Mouse (Mus musculus): ENCODE measurements around the gene Gsk3a. TPM values are rescaled to one million over a fixed set of nuclear protein-coding genes. Genes with fewer than 3 reads are reported as not detected.

The Gsk3a gene
- polyA plus RNA-seq, 1 experiment from 2014 or later: 23.4 TPM

DNA sequence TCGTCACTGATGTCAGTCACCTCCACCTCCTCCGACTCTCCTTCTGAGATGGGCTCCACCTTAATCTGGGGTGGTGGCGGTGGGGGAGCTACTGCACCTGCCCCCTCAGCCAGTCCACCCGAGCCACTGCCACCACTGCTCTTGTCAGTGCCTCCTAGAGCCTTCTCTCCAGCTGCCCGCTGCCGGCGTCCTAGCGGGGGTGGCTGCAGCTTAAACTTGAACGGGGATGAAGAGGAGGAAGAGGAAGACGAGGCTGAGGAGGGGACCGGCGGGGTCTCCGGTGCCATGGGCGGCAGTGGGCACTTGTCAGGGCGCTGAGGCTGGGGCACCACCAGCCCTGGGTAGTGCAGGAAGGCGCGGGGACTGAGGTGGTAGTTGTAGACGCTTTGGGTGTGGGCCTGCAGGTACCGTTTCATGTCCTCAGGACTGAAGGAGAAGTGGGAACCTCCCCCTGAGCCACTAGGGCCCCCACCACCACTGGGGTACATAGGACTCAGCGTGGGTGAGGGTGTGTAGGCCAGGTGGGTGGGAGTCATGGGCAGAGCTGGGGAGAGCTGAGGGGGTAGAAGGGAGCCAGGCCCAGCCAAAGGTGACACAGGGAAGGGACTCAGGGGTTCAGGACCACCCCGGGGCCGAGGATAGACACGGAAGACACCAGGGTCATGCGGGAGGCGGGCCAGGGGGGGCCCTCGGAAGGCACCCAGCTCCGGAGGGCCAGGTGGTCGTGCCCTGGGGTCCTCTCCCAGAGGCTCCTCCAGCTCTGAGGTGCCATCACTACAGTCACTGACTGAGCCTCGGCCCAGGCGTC is 7.1 kb upstream of the Gsk3a start:
- Histone ChIP-seq H3K36me3 (replicated peaks; ENCODE audit: control insufficient read depth, insufficient read depth) (no peaks in the 10 kb centered on the region; the same call in 1 of the 2 replicates), H3K4me3 (replicated peaks; ENCODE audit: low read length) (no peak overlapping the region), H3K27ac (no peak overlapping the region), H3K4me2 (replicated peaks) (no peak overlapping the region), H3K27me3 (ENCODE audit: control insufficient read depth, insufficient read depth, low read length) (no peaks in the 10 kb centered on the region), H3K4me1 (replicated peaks; ENCODE audit: control insufficient read depth, insufficient read depth, low read length) (peaks cover 21% of the 10 kb centered on the region), H3K9ac (no peak overlapping the region), H3K9me3 (ENCODE audit: control insufficient read depth, low read length) (no peaks in the 10 kb centered on the region)
- ATAC-seq (ENCODE audit: low FRiP score) (no peak), DNase-seq (ENCODE audit: low spot score) (no peak)
- 92% methylated on average over 28 of the region's 30 CpGs for WGBS

GRCm38 (mm10) chr7:25243361-25243760 is 5.7 kb upstream of the Gsk3a start:
- no peak for DNase-seq (ENCODE audit: low spot score)
- Histone ChIP-seq H3K27me3 (ENCODE audit: control insufficient read depth, insufficient read depth, low read length) (no peaks in the 10 kb centered on the region), H3K4me3 (replicated peaks; ENCODE audit: low read length) (no peak overlapping the region), H3K4me1 (replicated peaks; ENCODE audit: control insufficient read depth, insufficient read depth, low read length) (peaks cover 22% of the 10 kb centered on the region), H3K9me3 (ENCODE audit: control insufficient read depth, low read length) (no peaks in the 10 kb centered on the region), H3K27ac (no peak overlapping the region), H3K36me3 (replicated peaks; ENCODE audit: control insufficient read depth, insufficient read depth) (no peaks in the 10 kb centered on the region; the same call in 1 of the 2 replicates), H3K4me2 (replicated peaks) (no peak overlapping the region), H3K9ac (no peak overlapping the region)
- no peak for ATAC-seq (ENCODE audit: low FRiP score)
- 88% methylated on average over 4 of the region's 4 CpGs for WGBS

- ATAC-seq (ENCODE audit: low FRiP score) (no peak), DNase-seq (ENCODE audit: low spot score) (no peak)
- WGBS: 30% methylated on average over 2 of the region's 2 CpGs
These were observed 3.4 kb upstream of the Gsk3a start for GRCm38 (mm10) chr7:25241062-25241461.

DNA sequence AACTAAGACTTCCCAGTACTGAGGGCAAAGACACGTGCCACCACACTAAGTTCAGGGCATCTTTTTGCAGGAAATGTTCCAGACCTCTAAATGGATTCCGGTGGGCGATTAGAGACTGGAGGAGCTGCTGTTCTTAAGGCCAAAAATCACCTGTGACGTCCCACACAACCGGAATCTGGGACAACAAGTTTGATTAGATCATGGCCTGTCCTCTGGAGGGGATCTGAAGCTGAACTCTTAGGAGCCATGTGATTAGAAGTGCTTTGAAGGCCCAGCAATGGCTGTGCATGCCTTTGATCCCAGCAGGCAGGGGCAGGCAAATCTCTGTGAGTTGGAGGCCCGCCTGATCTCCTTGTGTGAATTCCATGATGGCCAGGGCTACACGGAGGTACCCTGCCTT is 3.0 kb upstream of the Gsk3a start:
- DNase-seq (ENCODE audit: low spot score): no peak
- no peak for ATAC-seq (ENCODE audit: low FRiP score)
- Histone ChIP-seq H3K27ac (no peak overlapping the region), H3K4me2 (replicated peaks) (no peak overlapping the region), H3K9me3 (ENCODE audit: control insufficient read depth, low read length) (no peaks in the 10 kb centered on the region), H3K9ac (no peak overlapping the region), H3K27me3 (ENCODE audit: control insufficient read depth, insufficient read depth, low read length) (no peaks in the 10 kb centered on the region), H3K4me3 (replicated peaks; ENCODE audit: low read length) (no peak overlapping the region), H3K36me3 (replicated peaks; ENCODE audit: control insufficient read depth, insufficient read depth) (peaks cover under 1% of the 10 kb centered on the region; the same call in 1 of the 2 replicates), H3K4me1 (replicated peaks; ENCODE audit: control insufficient read depth, insufficient read depth, low read length) (peaks cover 17% of the 10 kb centered on the region)
- WGBS: 66% methylated on average over 7 of the region's 7 CpGs

More at GRCm38 (mm10) chr7:25241062-25241461, 3.4 kb upstream of the Gsk3a start:
- H3K27me3 ChIP-seq (ENCODE audit: control insufficient read depth, insufficient read depth, low read length): no peaks in the 10 kb centered on the region
- H3K9ac ChIP-seq: no peak overlapping the region
- H3K27ac ChIP-seq: no peak overlapping the region
- H3K36me3 ChIP-seq (replicated peaks; ENCODE audit: control insufficient read depth, insufficient read depth): no peaks in the 10 kb centered on the region; the same call in 1 of the 2 replicates
- no peak overlapping the region for H3K4me3 ChIP-seq (replicated peaks; ENCODE audit: low read length)
- no peaks in the 10 kb centered on the region for H3K9me3 ChIP-seq (ENCODE audit: control insufficient read depth, low read length)
- peaks cover 14% of the 10 kb centered on the region for H3K4me1 ChIP-seq (replicated peaks; ENCODE audit: control insufficient read depth, insufficient read depth, low read length)
- no peak overlapping the region for H3K4me2 ChIP-seq (replicated peaks)

- H3K27ac ChIP-seq: peak overlapping the region; percentile 78
- H3K9me3 ChIP-seq (ENCODE audit: control insufficient read depth, low read length): no peaks in the 10 kb centered on the region
- WGBS: 3% methylated on average over 30 of the region's 30 CpGs
- DNase-seq (ENCODE audit: low spot score): peak; percentile 91
- peaks cover 24% of the 10 kb centered on the region for H3K4me1 ChIP-seq (replicated peaks; ENCODE audit: control insufficient read depth, insufficient read depth, low read length)
- H3K4me3 ChIP-seq (replicated peaks; ENCODE audit: low read length): peak overlapping the region; percentile 88
- H3K9ac ChIP-seq: peak overlapping the region; percentile 37
- ATAC-seq (ENCODE audit: low FRiP score): peak; percentile 57
- peak overlapping the region; percentile 56 for H3K4me2 ChIP-seq (replicated peaks)
- H3K36me3 ChIP-seq (replicated peaks; ENCODE audit: control insufficient read depth, insufficient read depth): peaks cover 17% of the 10 kb centered on the region
- H3K27me3 ChIP-seq (ENCODE audit: control insufficient read depth, insufficient read depth, low read length): no peaks in the 10 kb centered on the region
These were observed 1.4 kb upstream of the Gsk3a start for GRCm38 (mm10) chr7:25238829-25239623.

GRCm38 (mm10) chr7:25238015-25238706 is 510 bp upstream of the Gsk3a start:
- DNase-seq (ENCODE audit: low spot score) (peak; percentile 94), ATAC-seq (ENCODE audit: low FRiP score) (peak; percentile 93)
- Histone ChIP-seq H3K4me2 (replicated peaks) (peak overlapping the region; percentile 56), H3K4me3 (replicated peaks; ENCODE audit: low read length) (peak overlapping the region; percentile 88), H3K27ac (peak overlapping the region; percentile 78), H3K27me3 (ENCODE audit: control insufficient read depth, insufficient read depth, low read length) (no peaks in the 10 kb centered on the region), H3K9me3 (ENCODE audit: control insufficient read depth, low read length) (no peaks in the 10 kb centered on the region), H3K4me1 (replicated peaks; ENCODE audit: control insufficient read depth, insufficient read depth, low read length) (peaks cover 24% of the 10 kb centered on the region), H3K36me3 (replicated peaks; ENCODE audit: control insufficient read depth, insufficient read depth) (peaks cover 26% of the 10 kb centered on the region), H3K9ac (peak overlapping the region; percentile 97)
- under 1% methylated on average over 23 of the region's 23 CpGs for WGBS

DNA sequence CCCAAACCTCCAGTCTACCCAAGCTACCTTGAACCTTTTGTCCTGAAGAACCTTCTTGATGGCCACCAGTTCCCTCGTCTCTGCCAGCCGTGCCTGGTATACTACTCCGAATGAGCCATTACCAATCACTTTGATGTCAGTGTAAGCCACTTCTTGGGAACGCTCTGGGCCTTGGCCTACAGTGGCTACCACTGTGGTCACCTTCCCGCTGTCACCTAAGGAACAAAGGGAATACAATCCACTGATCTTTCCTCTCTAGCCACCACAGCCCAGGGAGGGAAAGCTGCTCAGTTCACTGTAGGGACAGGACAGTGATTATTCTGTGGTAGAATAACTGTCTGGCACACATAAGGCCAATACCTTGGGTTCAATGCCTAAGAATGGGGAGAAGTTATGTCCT is 2.1 kb downstream of the Gsk3a start:
- no peak overlapping the region for H3K4me3 ChIP-seq (replicated peaks; ENCODE audit: low read length)

DNA sequence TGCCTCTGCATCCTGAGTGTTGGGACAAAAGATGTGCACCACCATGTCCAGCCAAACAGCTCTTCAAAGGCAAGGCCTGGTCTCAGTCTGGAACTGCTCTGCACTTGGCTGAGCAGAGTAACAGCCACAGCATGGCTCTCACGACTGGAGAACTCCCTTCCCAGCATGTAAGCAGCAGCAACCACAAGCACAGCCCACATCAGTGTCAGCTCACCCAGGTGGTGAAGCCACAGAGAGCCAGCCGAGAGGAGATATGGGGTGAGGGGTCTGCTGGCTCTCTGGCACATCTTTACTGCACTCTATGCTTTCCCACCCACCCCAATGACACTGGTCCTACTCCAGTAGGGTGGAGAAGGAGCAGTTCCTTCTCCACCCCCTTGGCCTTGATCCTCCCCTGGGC is 4.6 kb downstream of the Gsk3a start:
- H3K4me3 ChIP-seq (replicated peaks; ENCODE audit: low read length): no peak overlapping the region
- H3K27ac ChIP-seq: no peak overlapping the region
- 87% methylated on average over 2 of the region's 2 CpGs for WGBS
- ATAC-seq (ENCODE audit: low FRiP score) (no peak), DNase-seq (ENCODE audit: low spot score) (no peak)
- peaks cover 77% of the 10 kb centered on the region for H3K36me3 ChIP-seq (replicated peaks; ENCODE audit: control insufficient read depth, insufficient read depth)
- no peak overlapping the region for H3K9ac ChIP-seq
- no peak overlapping the region for H3K4me2 ChIP-seq (replicated peaks)
- H3K27me3 ChIP-seq (ENCODE audit: control insufficient read depth, insufficient read depth, low read length): no peaks in the 10 kb centered on the region
- peaks cover 19% of the 10 kb centered on the region for H3K4me1 ChIP-seq (replicated peaks; ENCODE audit: control insufficient read depth, insufficient read depth, low read length)
- H3K9me3 ChIP-seq (ENCODE audit: control insufficient read depth, low read length): no peaks in the 10 kb centered on the region

More for the DNA sequence above, 2.1 kb downstream of the Gsk3a start:
- DNase-seq (ENCODE audit: low spot score): no peak
- Histone ChIP-seq H3K27me3 (ENCODE audit: control insufficient read depth, insufficient read depth, low read length) (no peaks in the 10 kb centered on the region), H3K4me1 (replicated peaks; ENCODE audit: control insufficient read depth, insufficient read depth, low read length) (peaks cover 24% of the 10 kb centered on the region), H3K27ac (no peak overlapping the region), H3K9me3 (ENCODE audit: control insufficient read depth, low read length) (no peaks in the 10 kb centered on the region), H3K4me2 (replicated peaks) (no peak overlapping the region; the same call in 1 of the 2 replicates), H3K9ac (0 out of 2 replicates have a peak overlapping the region, but pooled peaks have one; percentile 97), H3K36me3 (replicated peaks; ENCODE audit: control insufficient read depth, insufficient read depth) (peaks cover 52% of the 10 kb centered on the region)
- 93% methylated on average over 5 of the region's 5 CpGs for WGBS
- ATAC-seq (ENCODE audit: low FRiP score): no peak

Data from hindbrain, embryonic 14.5 days (tissue).